Mouse (Mus musculus): Measurements from ENCODE around the gene Smdt1. TPM values are rescaled to one million over a fixed set of nuclear protein-coding genes. Genes with fewer than 3 reads are reported as not detected.
"Not testable (repeated sequence)": the region's sequence is repeated elsewhere in the genome, so short reads cannot be mapped to it uniquely, and the experiment has no call there.

Gene Smdt1
- polyA plus RNA-seq, 1 experiment from 2014 or later: 277 TPM

DNA sequence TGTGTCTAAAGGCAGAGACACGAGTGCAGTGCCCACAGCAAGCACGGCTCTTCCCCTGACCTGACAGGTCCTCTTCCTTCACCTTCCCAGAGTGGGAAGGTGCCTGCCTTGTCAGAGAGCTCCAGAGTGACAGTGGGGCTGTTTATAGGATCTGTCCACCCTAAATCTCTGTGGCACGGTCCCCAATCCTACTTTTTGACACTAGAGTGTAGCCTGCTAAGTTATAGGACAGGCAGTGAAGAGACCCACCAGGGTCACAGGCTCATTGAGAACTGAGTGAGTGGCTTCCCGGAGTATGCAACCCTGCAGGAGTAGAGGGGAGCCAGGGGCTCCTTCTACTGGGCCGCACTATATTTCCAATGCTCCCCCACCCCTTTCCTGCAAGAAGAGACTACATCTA, 38.9 kb downstream of the Smdt1 start:
- H3K36me3 ChIP-seq: 0 out of 2 replicates have a peak, but pooled peaks cover 3% of the 10 kb centered on the region
- H3K27ac ChIP-seq: 0 out of 2 replicates have a peak overlapping the region, but pooled peaks have one; percentile 36
- H3K4me2 ChIP-seq (replicated peaks): 0 out of 2 replicates have a peak overlapping the region, but pooled peaks have one; percentile 86
- no peaks in the 10 kb centered on the region for H3K27me3 ChIP-seq (replicated peaks)
- no peak overlapping the region for H3K9ac ChIP-seq
- no peak overlapping the region for H3K4me3 ChIP-seq (replicated peaks)
- whole genome bisulfite sequencing: 68% methylated on average over 5 of the region's 5 CpGs
- ATAC-seq: no peak
- peaks cover 18% of the 10 kb centered on the region for H3K4me1 ChIP-seq (replicated peaks)
- no peaks in the 10 kb centered on the region for H3K9me3 ChIP-seq

DNA sequence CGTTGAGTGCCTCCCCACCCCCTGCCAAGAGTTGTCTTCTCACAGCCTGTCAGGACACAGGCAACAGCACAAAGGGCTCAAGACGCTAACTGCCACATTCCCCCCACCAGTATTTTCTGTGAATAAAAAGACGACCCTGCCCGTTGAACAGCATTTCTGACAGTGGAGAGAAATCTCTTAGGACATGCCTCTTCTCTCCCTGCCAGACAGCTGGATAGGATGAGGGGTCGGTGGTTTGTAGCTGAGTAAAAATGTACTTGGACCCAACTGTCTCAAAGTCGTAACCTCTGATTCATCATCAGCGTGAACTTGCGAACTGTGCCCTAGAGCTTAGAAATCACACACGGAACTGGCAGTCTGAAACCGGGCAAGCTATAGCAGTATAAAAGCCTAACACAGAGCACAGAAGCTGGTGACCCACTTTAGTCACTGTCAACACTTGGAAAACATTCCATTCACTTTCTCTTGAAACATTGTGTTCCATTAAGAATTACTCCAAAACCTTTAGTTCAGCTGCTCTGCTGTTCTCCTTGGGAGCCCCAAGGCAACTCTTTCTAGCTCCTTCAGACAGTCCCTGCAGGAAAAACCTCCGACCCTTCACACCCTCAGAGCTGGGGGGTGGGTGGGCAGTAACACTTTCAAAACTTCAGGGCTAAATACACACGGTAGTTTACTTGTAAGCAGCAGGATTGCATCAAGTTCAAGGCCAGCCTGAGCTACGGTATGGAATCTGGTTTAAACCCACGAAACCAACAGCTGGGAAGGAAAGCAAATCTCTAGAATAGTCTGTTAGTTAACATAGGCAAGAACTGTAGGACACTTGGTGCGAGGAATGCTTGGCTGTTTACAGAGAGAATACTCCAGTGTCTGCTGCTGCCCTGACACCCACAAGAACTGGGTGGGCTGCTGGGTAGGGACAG, 39.8 kb downstream of the Smdt1 start:
- no peak for ATAC-seq
- H3K4me3 ChIP-seq (replicated peaks): 0 out of 2 replicates have a peak overlapping the region, but pooled peaks have one; percentile 1
- no peaks in the 10 kb centered on the region for H3K27me3 ChIP-seq (replicated peaks)
- H3K4me1 ChIP-seq (replicated peaks): peaks cover 18% of the 10 kb centered on the region
- peak overlapping the region; percentile 69 for H3K27ac ChIP-seq
- 0 out of 2 replicates have a peak overlapping the region, but pooled peaks have one; percentile 4 for H3K9ac ChIP-seq
- 0 out of 2 replicates have a peak, but pooled peaks cover 3% of the 10 kb centered on the region for H3K36me3 ChIP-seq
- 35% methylated on average over 15 of the region's 15 CpGs for WGBS
- H3K4me2 ChIP-seq (replicated peaks): peak overlapping the region; percentile 86
- H3K9me3 ChIP-seq: no peaks in the 10 kb centered on the region

DNA sequence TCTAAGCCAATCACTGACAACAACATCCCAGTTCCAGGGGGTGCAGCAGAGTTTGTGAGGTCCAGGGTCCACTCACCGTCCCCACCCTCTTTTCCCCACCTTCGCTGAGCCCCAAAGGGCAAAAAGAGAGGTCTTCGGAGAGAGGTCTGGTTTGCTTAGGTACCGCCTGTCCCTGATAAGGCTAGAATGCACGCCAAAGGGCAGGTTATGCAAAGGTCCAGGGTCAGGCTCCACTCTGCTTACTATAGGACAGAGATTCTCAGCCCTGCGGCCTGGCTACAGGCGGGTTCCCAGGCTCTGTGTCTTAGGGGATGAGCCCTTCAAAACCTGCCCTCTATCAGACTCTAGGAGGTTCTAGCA, 40.7 kb downstream of the Smdt1 start:
- no peaks in the 10 kb centered on the region for H3K9me3 ChIP-seq
- 14% methylated on average over 7 of the region's 7 CpGs for WGBS
- H3K9ac ChIP-seq: peak overlapping the region; percentile 52
- ATAC-seq: peak; percentile 80
- peak overlapping the region; percentile 86 for H3K4me2 ChIP-seq (replicated peaks)
- H3K27ac ChIP-seq: peak overlapping the region; percentile 86
- H3K4me1 ChIP-seq (replicated peaks): peaks cover 18% of the 10 kb centered on the region
- no peaks in the 10 kb centered on the region for H3K36me3 ChIP-seq
- no peaks in the 10 kb centered on the region for H3K27me3 ChIP-seq (replicated peaks)
- H3K4me3 ChIP-seq (replicated peaks): peak overlapping the region; percentile 45

DNA sequence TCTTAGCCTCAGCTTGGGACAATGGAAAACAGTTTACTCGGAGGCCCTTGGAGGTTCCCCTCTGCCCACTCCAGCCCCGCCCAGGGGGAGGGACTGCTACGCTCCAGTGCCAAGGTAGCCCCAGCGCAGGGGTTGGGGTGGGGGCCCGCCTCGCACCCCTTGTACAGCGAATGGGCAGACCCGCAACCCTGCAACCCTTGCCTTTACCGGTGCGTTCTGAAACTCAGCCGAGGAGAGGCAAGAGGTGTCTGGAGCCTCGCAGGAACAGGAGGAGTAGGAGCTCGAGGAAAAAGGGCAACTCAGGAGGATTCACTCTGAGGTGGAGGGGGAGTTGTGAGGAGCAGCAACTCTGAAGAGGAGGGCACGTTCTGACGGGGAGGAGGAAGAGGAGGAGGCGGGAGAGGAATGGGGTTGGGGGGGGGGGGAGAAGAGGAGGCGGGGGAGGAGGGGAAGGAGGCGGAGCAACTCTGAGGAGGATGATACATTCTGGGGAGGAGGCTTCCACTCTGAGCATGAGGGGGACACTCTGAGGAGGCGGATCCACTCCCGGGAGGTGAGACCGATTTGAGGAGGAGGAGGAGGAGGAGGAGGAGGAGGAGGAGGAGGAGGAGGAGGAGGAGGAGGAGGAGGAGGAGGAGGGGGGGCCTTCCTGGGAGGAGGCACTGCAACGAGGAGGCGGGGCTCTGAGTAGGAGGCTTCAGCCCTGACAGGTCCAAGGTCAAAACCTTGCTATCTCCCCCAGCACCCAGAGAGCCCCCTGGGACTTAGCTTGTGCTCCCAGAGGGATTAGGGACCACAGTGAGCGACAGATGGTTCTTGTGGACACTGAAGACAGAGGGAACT, 41.3 kb downstream of the Smdt1 start, which contains the start of gene Cyp2d22:
Gene Cyp2d22, minus strand, starts transcription at position 390 of the 843 bp plus-strand sequence.
- Histone ChIP-seq H3K9ac (peak within 1 kb of the TSS; percentile 52), H3K4me1 (replicated peaks) (peaks cover 18% of the 10 kb centered on the region), H3K36me3 (no peaks in the 10 kb centered on the region), H3K4me2 (replicated peaks) (peak within 1 kb of the TSS; percentile 86), H3K27ac (peak within 1 kb of the TSS; percentile 86), H3K27me3 (replicated peaks) (no peaks in the 10 kb centered on the region), H3K4me3 (replicated peaks) (peak within 1 kb of the TSS; percentile 45), H3K9me3 (no peaks in the 10 kb centered on the region)
- WGBS: 2% methylated on average over 18 of the region's 24 CpGs
- peak; percentile 84 for ATAC-seq

DNA sequence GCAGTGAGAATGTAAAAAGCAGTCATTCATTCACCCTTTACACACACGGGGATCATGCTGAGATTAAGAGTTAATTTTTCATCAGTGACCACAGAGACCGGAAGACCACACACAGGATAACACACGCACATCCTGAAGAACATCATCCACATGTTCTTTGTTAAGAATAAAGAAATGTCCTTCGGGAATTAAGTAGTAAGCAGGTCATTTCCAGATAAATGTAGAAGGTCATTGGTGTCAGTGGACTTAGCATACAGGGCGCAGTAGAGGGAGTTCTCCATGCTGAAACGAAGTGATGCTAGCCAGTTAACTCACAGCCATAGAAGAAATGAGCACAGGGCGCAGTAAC, 41.9 kb downstream of the Smdt1 start:
- no peaks in the 10 kb centered on the region for H3K27me3 ChIP-seq (replicated peaks)
- H3K4me3 ChIP-seq (replicated peaks): peak overlapping the region; percentile 45
- no peaks in the 10 kb centered on the region for H3K36me3 ChIP-seq
- peak overlapping the region; percentile 86 for H3K4me2 ChIP-seq (replicated peaks)
- peak overlapping the region; percentile 33; the same call in 1 of the 2 replicates for H3K9ac ChIP-seq
- H3K27ac ChIP-seq: peak overlapping the region; percentile 32; the same call in 1 of the 2 replicates
- no peaks in the 10 kb centered on the region for H3K9me3 ChIP-seq
- no peak for ATAC-seq
- 30% methylated on average over 7 of the region's 7 CpGs for WGBS
- peaks cover 18% of the 10 kb centered on the region for H3K4me1 ChIP-seq (replicated peaks)

DNA sequence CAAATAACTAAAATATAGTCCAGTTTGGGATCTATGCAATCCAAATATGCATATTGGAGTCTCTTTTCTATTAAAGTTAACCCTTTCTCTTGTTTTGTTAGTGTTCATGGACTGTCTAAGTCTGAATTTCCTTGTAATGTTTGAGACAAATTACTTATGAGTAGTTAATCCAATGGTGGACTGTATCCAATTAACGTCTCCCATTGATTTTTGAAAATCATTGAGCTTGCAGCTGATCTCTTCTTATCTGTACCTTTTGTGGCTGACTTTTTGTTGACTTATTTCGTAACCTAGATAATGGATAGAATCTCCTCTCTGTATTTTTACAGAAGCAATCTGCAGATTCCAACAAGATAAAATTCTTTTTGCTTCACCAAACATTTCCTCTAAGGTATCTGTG, 43.7 kb downstream of the Smdt1 start:
- no peak overlapping the region for H3K9ac ChIP-seq
- no peaks in the 10 kb centered on the region for H3K36me3 ChIP-seq
- peaks cover 16% of the 10 kb centered on the region for H3K4me1 ChIP-seq (replicated peaks)
- no peaks in the 10 kb centered on the region for H3K9me3 ChIP-seq
- no peak for ATAC-seq
- no peak overlapping the region for H3K27ac ChIP-seq
- H3K4me3 ChIP-seq (replicated peaks): no peak overlapping the region
- no peaks in the 10 kb centered on the region for H3K27me3 ChIP-seq (replicated peaks)
- WGBS: 86% methylated on average over 2 of the region's 2 CpGs
- H3K4me2 ChIP-seq (replicated peaks): no peak overlapping the region

DNA sequence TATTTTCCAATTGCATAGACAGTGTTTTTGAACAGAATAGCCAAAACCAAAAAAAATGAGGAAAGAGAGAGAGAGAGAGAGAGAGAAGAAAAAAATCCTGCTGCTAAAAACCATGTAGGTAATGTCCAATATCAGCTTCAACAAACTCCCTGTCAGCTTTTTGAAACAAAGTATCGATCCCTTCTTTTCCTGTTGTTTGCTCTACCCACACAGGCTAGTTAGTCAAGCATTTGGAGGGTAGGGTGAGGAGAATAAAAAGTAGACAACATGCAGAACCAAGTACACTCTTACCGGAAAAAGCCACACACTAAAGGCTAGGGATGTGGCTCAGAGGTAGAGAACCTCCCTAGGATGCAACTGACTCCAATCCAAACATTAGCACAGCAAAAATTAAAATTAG, 47.0 kb downstream of the Smdt1 start:
- no peaks in the 10 kb centered on the region for H3K36me3 ChIP-seq
- H3K27me3 ChIP-seq (replicated peaks): no peaks in the 10 kb centered on the region
- H3K9me3 ChIP-seq: no peaks in the 10 kb centered on the region
- no peak overlapping the region for H3K27ac ChIP-seq
- no peak overlapping the region for H3K4me2 ChIP-seq (replicated peaks)
- WGBS: 87% methylated on average over 2 of the region's 2 CpGs
- H3K4me1 ChIP-seq (replicated peaks): no peaks in the 10 kb centered on the region
- no peak overlapping the region for H3K9ac ChIP-seq
- no peak for ATAC-seq
- no peak overlapping the region for H3K4me3 ChIP-seq (replicated peaks)

DNA sequence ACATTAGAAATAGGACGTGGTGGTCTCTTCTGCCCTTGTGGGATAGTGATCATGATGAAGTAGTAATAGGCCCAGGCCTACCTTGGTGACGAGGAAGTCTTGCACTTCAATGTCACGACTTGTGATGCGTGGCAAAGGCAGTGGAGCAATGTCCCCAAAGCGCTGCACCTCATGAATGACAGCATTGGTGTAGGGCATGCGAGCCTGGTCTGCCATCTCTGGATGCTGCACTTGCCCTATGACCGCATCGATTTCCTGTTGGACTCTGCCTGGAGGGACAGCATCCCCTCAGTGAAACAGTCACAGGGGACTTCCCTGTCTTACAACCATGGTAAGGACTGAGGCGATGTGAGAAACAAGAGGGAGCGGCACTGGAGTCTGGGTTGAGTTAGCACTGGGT, 51.2 kb downstream of the Smdt1 start:
- WGBS: 94% methylated on average over 10 of the region's 10 CpGs
- not testable (repeated sequence) for H3K27me3 ChIP-seq (replicated peaks); H3K4me1 ChIP-seq (replicated peaks); H3K4me2 ChIP-seq (replicated peaks); H3K4me3 ChIP-seq (replicated peaks); H3K9me3 ChIP-seq; ATAC-seq; H3K27ac ChIP-seq; H3K9ac ChIP-seq; H3K36me3 ChIP-seq

DNA sequence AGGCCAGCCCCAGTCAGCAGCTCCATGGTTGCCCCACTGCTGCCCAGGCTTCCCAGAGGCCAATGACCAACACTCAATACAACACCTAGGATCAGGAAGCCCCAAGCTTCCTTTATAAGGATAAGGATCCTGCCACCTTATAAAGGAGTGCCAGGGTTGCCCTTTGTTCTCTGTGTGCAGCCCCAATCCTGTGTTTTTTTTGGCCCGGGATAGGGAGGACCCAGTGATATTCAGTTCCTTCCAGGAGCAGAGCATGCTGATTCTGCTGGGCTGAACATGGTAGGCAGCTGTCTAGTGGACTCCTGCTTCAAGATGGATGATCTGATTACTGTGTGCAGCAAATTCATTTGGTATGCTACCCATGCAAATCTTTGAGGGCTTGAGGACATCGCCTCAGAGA, 55.2 kb downstream of the Smdt1 start, which contains the start of gene Cyp2d11:
Gene Cyp2d11, minus strand, starts transcription at position 101 of the 400 bp plus-strand sequence.
- WGBS: 88% methylated on average over 2 of the region's 2 CpGs

DNA sequence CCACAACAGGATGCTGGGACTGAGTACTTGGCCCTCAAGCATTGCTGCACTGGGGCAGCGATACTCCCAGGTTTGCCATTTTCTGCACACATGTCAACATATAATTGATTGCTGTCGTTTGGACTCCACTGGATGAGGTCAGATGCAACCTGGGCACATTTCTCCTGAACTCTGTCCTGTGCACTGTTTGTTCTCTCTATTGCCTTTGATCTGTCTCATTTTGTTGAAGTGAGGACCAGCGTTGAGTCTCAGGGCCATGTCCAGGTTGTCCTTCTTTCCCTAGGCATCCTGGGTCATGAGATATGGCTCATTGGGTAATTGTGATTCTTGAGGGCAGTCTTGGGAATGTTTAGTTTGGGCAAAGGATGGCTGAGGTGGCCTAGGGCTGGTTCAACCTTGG, 57.2 kb downstream of the Smdt1 start:
- H3K4me3 ChIP-seq (replicated peaks); H3K27ac ChIP-seq; H3K4me1 ChIP-seq (replicated peaks); ATAC-seq; H3K9ac ChIP-seq; H3K27me3 ChIP-seq (replicated peaks); H3K36me3 ChIP-seq; H3K4me2 ChIP-seq (replicated peaks); H3K9me3 ChIP-seq: not testable (repeated sequence)
- 62% methylated on average over 3 of the region's 3 CpGs for WGBS

More for the DNA sequence above, 55.2 kb downstream of the Smdt1 start, which contains the start of gene Cyp2d11:
- not testable (repeated sequence) for ATAC-seq; H3K27ac ChIP-seq; H3K9ac ChIP-seq; H3K4me2 ChIP-seq (replicated peaks); H3K9me3 ChIP-seq; H3K4me3 ChIP-seq (replicated peaks); H3K36me3 ChIP-seq; H3K27me3 ChIP-seq (replicated peaks); H3K4me1 ChIP-seq (replicated peaks)

Data from intestine, embryonic 15.5 days (tissue).